Mouse (Mus musculus) adrenal gland, postnatal 25 days (tissue): ENCODE measurements around the gene Nupl1. TPM values are rescaled to one million over a fixed set of nuclear protein-coding genes. Genes with fewer than 3 reads are reported as not detected.
A peak's percentile ranks its signal among the peaks of the same experiment; 100 is the strongest.

Experiments used
- DNase-seq: peaks from one replicate; pipeline ENCODE4 v3.0.0; 2021; ENCODE audit warnings: mixed read lengths
- long read RNA-seq: library from polyadenylated mRNA; stranded (forward); transcript quantifications from one replicate; pipeline ENCODE4 v2.0.0, GENCODE M21; 2021
- total RNA-seq: library from RNA; stranded (reverse); gene quantifications from 2 replicates; pipeline ENCODE4 v1.2.3, GENCODE M21; 2021

Nupl1 gene
- total RNA-seq, result not detected in 2 replicates
- long read RNA-seq, partial matches to known transcripts, result 3 of 3 reads
- long read RNA-seq, other reads (novel, unspliced or antisense), result 0 of 3 reads

DNA sequence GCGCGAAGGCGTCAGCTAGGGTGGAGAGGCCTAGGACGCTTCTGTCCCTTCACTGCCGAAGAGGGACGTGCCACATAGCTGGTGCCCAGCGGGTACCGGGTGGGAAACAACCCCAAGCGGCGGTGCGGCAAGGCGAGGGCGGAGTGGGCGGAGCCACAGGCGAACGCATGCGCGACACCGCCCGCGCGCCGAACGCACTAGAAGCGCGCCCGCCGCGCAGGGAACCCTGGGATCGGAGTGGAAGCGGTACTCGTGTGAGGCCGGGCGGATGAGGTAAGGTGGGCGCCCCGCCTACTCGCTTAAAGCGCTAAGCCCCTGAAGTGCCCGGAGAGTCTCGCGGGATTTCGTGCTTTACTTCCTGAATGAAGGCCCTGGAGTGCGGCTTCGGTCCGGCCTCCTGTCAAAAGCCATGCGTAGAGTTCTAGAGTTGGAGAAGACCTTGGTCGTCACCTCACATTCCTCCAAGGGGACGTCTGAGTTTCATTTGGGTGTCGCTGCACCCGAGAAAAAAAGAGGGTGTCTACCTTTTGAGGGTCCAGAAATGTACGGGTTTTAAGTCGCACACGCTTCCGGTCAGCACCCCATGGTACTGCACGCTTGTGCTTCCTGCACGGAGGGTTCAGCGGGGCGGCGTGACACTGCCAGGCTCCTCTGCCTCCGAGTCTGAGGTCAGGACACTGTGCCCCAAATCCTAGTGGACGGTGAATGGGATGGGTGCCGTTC, at the start of gene Nupl1, which contains the start of gene Gm49336:
TSS of gene Nupl1 (minus strand) at position 151 of the 723 bp plus-strand sequence.
TSS of gene Gm49336 (minus strand) at position 227 of the 723 bp plus-strand sequence.
- DNase-seq, result peak; percentile 98

DNA sequence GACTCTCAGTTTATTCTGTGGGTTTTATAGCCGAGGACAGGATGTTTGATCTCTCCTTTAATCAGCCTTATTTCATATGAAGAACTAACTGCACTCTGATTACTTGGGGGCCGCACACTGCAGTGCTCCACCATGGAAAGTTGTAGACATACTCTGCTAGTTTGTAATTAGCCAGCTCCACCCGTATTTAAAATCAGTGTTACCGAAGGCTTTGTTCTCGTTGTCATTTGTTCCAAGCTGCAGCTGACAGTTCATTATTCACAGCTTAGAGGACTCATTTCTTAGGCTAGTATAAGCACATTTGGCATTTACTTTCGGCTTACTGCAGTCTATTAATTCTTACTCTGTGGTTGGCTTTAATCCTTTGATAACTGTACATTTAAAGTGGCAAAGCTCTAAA, 49.8 kb upstream of the Nupl1 start:
- DNase-seq, result no peak

DNA sequence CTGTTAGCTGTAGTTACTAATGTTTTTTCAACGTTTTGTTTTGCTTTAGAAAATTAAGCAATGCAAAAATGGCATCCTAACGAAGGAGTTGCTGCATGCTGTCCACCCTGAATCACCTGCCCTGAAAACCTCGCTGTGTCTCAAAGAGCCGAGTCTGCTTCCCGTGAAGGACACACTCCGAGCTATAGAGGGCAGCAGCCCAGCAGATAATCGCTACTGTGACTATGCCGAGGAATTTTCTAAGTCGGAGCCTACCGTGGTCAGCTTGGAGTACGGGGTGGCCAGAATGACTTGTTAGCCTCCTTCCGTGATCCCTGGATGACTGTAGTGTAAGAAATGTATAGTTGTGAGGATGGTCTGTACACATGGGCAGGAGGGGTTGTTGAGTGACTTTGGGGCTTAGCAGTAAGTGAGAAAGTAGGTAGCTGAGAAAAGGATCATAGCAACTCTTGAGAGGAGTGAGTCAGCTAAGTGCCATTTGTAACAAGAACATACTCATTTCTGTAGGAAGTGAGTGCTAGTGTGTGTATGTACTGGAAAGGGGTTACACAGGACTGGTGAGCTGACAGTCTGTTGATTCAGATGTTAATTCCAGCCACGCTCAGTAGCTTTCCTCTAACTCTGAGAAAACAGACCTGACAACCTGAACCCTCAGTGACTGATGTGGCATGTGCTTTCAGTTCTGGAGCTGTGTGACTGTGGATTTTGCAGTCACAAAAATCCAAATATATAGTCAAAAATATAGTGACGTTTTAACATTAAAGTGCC, 49.2 kb upstream of the Nupl1 start:
- no peak for DNase-seq

DNA sequence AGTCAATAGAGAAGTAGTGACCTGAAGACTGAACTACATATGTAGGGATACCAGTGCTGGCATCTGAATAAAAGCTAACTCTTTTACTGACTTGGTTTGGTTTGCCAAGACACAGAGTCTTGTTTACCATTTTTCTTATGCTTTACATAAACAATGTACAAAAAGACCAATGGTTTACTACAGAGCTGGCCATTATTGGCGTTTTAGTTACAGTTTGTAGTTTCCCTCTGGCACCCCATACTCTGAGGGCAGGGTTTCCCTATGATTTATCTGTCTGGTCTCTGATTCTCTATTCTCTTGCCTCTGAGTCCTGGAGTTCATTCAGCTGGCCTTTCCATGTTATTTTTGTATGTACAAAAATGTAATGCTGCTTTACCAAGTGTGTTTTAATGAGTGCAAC, 44.3 kb upstream of the Nupl1 start:
- DNase-seq, result no peak

DNA sequence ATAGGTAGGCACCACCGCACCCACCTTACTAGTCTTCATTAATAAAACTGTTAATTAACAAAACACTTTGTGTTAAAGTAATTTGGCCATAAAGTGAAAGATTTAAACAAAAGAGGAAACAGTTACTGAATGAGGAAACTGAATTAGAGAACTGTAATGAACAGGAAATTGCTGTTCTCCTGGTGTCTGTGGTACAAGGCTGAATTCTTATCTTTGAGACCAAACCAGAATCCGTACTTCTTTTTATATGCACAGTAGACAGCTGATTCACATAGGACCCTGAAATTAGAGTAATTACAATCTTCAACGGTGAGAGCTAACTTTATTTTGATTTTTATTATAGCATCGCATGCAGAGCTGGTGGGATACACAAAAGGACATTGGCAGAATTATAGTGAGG, 39.1 kb upstream of the Nupl1 start:
- DNase-seq, result no peak

DNA sequence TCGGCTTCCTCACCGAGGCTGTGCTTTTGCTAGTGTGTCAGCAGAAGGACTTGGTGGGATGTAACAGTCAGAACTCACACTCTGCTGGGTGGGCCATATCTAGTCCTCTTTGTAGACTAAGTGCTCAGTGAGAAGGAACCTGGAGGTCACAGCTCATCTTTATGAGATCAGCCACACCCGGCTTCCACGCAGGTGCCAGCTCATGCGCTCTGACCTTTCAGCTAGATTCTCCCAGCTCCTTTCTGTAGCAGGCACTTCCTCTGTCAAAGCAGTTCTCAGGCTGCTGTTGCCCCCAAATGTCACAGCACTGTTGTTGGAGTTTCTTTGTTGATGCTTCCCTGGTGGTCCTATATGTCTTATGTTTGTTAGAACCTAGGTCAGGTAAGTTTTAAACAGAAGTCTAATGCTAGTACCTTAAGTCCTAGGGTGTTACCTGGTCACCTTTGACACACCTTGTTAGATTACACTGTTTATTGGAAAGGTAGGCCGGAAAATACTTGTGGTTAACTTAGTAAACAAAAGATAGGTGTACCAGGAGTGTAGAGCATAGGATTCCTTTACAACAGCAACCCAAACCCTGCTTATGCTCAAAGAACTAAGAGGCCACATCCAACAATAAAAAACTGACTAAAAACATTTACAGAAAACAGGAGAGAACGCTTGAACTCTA, 35.1 kb upstream of the Nupl1 start:
- DNase-seq, result no peak

DNA sequence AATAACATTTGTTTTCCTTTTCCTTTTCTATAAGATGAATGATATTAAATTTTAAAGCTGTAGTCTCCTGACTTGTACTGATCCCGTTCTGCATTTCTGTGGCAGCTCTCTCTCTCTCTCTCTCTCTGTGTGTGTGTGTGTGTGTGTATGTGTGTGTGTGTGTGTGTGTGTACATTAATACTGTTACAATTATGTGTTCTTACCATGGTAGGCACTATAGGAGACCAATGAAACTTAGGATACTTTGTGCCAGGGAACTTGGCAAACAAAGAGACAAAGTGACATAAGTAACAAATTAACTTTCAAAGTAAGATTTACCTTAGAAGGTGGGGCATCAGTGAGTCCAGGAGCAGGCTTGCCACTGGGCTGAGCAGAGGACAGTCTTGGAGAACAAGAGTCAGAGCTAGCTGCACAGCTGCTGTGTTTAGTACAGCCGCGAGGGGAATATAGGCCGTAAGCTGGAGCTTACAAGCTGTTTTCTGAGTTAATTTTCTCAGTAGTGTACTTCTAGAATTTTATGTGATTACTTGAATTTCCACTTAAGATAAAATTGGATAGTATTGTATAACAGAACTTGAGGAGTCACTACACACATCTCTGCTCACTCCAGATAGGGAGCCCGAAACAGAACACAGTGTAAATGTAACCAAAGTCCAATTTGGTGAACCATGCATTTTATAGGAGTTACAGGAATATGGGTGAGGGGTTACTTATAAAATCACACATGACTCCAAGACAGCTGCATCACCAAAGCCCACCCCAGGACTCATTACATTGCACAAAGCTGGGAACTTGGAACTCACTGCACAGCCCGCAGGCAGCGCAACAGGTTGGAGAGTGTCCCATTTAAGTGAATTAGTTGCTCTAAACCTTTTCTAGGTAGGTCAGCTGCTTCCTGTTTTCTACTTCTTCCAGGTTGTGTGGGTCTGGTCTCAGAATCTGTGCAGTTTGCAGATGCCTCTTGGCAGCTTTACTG, 24.4 kb upstream of the Nupl1 start:
- no peak for DNase-seq

DNA sequence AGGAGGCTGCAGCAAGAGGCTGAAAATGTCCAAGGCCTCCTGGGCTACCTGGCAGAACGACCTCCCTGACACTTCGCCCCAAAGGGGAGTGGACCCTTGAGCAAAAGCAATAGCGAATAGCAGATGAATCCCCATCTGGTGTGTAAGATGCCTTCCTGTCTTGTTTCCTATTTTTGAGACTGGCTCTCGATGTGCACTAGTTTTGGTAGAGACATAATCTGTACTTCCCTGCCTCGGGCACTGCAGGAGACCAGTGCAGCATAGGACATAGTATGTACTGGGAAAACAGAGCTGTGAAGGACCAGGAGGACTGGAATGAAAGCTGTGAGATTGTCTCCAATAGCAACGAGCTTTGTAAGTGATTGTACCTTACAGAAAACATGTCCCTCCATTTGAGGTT, 22.1 kb upstream of the Nupl1 start:
- DNase-seq, result no peak

DNA sequence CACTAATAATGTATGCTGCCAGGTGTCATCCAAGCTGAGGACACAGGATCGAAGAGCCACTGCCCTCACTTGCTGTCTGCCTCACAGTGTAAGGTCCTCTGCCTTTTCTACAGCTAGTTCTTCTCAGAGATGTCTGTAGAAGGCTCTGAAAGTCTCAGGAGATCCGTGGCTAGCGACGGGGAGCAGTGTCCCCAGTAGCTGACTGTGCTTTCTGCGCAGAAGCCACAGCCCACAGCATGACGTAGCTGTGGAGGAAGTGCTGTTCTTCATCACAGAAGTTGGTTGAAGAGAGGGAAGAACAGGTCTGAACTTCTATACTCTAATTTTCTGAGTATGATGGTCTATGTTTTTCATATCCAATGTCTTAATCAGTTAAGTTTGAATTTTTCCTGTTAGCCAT, 18.1 kb upstream of the Nupl1 start:
- DNase-seq, result no peak

DNA sequence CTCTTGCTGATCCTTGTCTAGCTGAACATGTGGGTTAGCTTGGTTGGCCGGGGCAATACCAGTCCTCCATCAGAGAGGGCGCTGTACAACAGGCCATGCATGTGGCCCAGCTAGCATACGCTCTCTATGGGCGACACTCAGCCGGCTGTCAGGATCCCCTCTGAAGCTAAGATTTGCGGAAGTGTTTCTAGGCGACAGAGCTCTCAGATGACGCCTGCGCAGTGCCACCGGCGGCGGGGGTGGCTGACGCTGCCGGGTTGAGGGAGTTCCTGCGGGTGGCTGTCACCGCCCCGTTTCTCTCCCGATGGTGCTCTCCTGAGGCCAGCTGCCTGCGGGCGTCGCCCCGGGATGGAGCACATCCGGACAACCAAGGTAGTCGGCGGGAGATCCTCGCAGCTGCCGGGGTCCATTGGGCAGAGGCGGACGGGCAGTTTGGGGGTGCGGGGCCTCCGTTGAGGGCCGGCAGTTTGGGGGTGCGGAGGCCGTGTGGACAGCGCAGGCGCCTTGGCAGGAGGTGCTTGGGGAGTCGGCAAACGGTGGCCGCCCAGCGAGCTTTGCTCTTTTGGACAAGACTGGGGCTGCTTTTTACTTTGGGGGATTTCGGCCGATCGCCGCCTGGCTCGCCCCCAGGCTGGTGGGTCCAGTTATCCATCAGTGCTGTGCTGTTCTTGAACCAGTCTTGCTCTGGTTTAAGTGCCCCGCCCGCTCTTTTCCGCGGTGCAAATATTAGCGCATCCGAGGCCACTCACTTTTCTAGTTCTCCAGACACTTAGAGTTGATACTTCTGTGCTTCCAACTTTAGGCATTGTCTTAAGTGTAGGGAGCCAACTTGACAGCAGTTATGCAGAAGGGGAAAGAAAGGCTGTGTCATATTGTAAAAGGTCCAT, 14.0 kb upstream of the Nupl1 start, which contains the start of gene Mtmr6:
TSS of gene Mtmr6 (plus strand) at position 239 of the 887 bp plus-strand sequence.
- peak; percentile 92 for DNase-seq

DNA sequence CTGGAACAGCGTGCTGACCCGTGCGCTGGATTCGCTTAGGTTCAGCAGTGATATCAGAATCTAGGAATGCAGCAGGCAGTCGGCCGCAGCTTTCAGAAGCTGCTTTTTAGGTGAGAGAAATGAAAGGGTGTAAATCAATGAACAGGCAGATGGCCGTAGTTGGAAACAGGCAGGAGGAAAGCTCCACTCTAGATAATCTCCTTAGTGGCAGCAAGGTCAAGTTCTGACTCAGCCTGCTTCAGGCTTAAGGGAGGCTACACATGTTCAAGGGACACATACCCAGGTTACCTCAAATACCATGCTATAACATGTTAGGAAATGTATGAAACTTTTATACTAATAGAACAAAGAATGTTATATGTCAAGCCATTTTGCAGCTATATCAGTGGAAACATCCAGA, 11.1 kb upstream of the Nupl1 start:
- no peak for DNase-seq

DNA sequence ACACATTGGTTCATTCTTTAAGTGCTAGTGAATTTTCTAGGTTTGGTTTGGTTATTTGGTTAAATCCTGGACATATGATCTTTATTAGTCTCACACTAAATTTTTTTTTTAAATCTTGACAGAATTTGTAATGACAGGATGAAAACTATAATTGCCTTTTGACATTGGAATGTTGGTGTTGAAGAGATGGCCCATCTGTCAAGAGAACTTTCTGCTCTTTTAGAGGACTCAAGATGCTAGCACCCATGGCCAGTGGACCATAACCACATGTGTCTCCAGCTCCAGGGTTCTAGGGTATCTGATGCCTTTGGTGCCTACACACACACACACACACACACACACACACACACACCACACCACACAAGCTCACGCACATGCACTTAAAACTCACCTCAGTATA, 6.6 kb upstream of the Nupl1 start:
- no peak for DNase-seq

DNA sequence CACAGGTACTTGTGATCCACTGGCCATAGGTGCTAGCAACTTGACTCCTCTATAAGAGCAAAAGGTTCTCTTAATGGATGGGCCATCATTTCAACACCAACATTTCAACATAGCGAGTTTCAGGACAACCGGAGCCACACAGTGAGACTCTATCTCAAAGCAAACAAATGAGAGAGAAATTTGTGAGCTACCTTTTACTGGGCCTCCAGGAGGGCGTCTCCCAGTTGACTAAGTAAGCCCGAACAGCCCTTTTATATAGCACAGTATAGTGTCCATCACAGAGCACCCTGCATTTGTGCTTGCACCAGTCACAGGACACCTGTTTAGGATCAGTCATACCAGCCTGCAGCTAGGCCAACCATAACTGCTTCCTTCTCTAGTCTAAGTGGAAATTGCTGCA, 5.9 kb upstream of the Nupl1 start:
- no peak for DNase-seq

DNA sequence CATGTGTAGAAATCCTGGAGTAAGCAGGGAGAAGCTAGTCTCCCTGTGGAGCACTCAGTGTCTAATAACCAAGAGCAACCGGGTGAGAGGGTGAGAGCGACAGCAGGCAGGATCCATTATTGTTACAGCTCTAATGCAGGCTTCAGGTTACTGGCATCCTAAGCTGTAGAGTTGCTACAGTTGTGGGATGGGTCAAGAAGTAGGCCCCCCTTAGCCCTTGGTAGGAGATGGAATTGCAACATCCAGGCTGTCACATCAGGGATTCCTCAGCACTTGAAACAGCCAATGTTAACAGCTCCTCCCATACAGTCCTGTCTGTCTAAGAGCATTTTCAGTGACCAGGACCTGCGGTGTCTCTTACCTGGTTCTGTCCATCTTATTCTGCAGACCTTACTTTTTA, 5.1 kb upstream of the Nupl1 start:
- no peak for DNase-seq

DNA sequence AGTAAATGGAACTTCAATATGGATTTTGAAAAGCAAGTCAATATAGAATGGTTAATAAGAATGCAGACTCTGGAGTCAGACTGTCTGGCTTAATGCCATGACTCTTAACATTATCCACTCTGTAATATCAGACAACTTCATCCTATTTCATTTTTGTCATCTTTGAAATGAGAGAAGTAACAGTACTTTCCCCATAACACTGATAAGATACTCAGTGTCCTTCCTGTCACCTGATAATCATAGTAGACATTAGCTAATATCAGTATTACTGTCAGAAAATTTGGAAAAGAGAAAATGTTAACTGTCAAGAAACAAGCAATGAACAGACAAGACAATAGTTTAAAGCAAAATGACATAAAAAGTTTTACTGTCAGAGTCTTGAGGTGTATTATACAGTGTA, 3.5 kb upstream of the Nupl1 start:
- no peak for DNase-seq

DNA sequence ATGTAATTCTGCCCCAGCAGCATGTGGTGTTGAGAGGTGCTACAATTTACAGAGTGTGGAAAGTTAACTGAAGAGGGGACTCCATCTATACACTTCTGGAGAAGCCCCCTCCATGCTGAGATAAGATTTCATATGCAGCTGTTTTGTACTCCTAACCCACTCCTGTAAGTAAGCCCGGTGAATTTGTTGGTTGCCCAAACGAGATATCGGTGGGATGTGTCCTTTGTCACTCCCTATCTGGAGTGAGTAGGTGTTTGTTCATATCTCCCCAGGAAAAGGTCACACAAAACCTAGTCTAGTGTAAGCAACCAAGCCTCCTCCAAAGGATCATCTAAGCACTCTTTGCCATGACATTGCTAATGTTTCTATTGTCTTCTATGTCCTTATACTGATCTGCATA, 2.2 kb upstream of the Nupl1 start:
- no peak for DNase-seq

DNA sequence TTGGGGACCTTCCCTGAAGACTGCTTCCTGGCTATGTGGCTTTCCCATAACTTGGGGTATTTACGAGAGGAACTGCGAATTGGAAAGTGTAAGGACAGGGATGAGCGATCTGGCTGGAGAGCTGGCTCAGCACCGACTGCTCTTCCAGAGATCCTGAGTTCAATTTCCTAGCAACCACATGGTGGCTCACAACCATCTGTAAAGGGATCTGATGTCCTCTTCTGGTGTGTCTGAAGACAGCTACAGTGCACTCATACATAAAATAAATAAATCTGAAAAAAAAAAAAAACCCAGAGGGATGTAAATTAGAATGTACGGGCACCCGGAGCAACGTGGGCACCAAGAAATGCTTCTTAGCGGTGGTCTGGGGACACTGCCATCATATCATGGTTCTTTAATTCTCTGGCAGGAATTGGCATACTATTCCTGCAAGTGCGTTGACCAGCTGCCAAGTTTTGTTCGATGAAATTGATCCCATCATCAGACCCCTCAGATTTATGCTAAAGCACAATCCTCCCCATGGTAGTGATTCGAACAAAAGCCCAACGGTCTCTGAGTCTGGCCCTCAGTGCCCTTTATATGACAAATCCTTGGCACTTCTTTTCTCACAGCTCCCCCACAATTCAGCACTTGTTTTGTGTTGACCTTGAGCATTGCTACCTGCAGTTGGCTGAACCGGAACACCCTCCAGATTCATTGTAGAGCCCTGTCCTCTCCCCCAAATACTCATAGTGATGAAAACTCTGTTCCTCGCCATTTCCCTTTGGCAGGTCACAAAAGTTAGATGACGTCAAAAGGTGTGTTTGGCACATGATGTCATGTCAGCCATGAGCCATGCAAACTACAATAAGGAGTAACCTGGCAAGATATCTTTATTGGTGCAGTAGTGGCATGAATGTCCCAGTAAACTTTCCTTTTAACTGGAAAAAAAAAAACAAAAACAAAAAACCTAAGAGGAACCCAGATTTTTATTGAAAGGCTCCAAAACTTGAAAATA, 1.1 kb upstream of the Nupl1 start:
- DNase-seq, result no peak

DNA sequence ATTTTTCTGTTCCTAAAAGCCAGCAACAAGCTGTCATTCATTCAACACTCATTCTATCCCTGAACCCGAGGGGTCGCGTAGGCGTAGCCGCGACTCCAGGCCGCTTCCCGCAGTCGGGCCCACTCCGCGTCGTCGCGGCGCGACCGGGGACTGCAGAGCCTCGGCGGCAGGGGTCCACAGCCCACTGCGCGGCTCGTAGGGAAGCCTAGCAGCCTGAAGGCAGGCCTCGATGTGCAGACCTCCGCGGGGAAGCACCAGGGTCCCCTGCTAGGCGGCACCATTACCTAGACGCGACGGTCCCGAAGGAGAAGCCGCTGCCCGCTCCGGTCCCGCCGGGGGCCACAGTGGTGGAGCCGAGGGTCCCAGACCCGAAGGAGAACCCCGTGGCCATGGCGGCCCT, 352 bp downstream of the Nupl1 start:
- no peak for DNase-seq

DNA sequence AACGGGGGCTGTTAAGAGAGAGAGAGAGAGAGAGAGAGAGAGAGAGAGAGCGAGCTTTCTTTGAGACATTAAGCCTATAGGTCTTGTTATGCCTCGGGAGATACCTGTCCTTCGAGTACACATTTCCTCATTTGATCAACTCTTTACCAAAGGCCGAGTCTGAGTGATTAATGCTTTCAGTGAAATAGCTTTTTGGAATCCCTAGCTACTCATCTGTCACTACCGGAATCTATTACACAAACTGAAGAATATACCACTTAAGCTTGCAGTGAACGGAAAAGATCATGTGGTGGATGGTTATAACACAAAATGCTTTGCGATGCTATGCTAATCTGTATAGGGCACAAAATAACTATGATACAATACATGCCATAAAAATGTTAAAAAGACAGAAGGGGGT, 865 bp downstream of the Nupl1 start:
- DNase-seq, result no peak
